Mouse (Mus musculus): Measurements from ENCODE around the gene Glb1l.

Glb1l gene

DNA sequence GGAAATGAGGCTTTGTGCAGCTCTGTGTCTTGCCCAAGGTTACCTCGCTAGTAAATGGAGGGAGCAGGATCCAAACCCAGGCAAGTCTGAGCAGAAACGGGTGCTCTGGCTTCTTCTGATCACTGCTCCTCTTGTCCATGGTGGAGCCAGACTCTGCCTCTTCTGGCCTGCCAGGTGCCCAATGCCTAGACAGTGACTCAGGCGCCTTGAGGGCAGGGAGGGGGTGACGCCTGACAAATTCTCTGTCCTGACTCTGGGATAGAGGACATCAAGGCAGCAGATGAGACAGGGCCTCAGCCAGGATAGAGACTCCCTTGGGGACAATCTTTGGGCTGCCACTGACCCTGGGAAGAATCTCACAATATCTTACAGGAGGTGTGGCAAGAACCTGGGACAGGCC, 20.6 kb upstream of the Glb1l start:
- DNase-seq (ENCODE audit: low spot score) = no peak

DNA sequence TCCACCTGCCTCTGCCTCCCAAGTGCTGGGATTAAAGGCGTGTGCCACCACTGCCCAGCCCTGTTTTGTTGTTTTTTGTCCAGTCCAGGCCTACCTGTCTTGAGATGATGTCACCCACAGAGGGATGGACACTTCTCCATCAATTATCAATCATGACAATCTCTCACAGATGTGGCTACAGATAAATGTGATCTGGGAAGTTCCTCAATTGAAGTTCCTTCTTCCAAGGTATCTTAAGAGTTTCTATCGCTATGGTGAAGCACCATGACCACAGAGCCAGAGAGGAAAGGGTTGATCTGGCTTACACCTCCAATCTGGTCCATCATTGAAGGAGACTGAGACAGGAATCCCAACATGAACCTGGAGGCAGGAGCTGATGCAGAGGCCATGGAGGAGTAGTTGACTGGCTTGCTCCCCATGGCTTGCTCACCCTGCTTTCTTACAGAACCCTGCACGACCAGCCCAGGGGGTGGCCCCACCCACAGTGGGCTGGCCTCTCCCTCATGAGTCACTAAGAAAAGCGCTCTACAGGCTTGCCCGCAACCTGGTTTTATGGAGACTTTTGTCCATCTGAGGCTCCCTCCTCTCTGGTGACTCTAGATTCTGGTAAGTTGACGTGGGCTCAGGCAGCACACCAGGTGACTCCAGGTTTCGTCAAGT, 19.9 kb upstream of the Glb1l start:
- DNase-seq (ENCODE audit: low spot score) = no peak

DNA sequence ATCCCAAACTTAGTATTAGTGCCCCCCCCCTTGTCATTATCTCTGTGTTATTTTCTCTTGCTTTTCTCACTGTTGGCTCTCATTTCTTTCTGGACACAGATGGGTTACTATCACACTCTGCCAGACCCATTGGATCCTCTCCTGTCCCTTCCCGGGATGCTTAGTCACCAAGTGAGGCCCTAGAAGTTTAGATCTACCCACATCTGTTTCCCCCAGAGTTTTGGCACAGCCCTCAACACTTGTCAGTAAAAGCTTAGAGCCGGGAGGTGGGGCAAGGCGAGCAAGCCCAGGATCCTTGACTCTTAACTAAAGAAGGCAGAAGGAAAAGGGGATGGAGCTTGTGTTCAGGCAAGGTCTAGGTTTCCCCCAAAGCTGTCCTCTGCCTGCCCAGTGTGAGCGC, 18.5 kb upstream of the Glb1l start:
- no peak for DNase-seq (ENCODE audit: low spot score)

DNA sequence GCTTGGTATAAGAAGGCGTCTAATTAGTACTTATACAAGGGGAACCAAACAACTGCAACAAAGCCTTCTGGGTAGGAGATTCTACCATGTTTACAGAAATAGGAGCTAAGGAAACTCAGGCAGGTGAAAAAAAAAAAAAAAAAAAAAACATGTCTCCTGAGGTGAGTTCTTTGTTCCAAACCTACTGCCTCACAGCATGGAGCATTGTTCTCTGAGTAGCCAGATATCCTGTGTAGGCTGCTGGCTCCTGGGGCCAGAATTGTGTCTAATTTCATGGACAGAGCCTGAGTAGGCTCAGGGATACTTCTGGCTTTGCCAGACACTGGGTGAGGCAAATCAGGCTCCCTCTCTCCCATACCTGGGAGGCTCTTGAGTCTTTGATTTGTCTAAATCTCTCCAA, 17.0 kb upstream of the Glb1l start:
- DNase-seq (ENCODE audit: low spot score) = no peak

DNA sequence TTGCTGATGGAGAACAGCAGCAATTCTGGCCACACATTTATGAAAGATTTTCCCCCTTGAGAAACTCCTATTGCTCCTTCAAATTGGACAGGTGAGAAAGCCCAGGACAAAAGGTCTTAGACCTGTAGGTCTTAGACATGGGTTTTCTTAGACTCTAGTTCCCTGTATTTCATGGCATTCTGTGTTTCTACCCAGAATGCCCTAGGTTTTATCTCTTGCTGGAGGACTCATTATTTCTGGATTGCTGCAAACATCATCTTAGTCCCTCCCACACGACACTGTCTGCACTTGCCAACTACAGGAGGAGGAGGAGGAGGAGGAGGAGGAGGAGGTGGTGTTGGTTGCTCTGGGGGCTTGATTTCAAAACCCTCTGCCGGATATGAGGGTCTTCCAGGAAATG, 15.5 kb upstream of the Glb1l start:
- DNase-seq (ENCODE audit: low spot score) = no peak

DNA sequence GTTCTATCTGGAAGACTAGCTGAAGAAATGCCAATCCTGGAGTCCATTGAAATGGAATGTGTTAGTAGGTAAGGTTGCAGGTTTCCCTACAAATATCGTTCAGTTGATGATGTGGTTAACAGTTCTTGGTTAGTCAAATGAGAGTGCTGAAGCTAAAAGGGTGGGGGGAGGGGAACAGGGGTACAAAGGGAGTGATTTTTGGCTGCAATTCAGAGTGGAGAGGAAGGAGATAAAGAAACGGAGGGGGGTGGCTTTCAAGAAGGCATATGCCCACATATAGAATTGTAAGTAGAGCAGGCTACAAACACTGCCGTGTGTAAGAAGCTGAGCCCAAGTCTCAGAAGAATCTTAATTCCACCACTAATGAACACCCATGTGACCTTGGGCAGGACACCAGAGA, 14.9 kb upstream of the Glb1l start:
- no peak for DNase-seq (ENCODE audit: low spot score)

DNA sequence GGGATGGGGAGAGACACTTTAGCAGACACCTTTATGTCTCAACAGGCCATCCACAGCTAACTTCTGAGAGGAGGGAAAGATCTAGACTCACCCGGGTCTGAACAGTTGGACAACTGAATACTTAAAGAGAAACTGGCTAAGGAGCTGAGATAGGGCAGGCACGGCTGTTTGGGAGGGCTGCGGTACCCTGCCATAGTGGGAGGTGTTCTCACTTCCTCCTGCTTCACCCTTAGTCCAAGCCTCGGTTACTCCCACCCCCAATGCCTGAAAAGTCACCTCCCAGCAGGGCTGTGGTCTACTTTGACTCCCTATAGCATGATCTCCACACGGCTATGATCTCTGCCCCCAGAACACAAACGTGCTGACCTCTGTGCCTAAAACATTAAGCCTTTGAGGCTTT, 12.9 kb upstream of the Glb1l start:
- DNase-seq (ENCODE audit: low spot score) = no peak

DNA sequence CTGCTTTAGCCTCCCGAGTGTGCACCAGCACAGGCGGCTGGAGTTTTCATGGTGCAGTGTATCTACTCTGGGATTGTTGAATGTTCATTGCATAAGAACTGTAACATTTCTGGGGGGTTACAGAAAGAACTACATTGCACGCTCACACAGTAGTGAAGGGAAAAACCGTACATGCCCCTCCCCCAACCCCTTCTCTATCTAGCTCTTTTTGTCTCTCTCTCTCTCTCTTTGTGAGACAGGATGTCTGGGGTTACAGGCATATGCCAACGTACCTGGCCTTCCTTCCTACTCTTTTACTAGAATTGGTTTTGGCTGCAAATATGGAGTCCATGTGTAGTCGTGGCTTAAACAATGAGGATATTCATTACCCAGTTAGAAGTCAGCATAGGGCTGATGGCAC, 12.3 kb upstream of the Glb1l start:
- DNase-seq (ENCODE audit: low spot score) = no peak

DNA sequence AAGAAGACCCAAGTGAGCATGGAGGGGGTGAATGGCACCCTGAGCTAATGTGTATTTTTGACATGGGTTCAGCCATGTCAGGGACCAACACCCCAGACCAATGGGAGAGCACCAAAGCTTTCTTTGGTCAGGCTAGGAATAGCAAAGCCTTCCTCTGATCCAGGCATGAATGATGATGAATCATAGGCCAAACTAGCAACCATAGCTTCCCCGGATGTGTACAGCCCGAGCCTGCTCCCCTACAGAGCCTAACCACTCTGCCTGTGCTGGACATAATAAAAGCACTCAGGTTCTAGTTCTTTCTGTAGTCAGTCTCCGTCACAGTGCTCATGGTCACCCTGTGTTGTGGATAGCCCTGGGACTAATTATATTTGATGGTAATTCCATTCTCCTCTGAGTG, 10.9 kb upstream of the Glb1l start:
- DNase-seq (ENCODE audit: low spot score) = no peak

DNA sequence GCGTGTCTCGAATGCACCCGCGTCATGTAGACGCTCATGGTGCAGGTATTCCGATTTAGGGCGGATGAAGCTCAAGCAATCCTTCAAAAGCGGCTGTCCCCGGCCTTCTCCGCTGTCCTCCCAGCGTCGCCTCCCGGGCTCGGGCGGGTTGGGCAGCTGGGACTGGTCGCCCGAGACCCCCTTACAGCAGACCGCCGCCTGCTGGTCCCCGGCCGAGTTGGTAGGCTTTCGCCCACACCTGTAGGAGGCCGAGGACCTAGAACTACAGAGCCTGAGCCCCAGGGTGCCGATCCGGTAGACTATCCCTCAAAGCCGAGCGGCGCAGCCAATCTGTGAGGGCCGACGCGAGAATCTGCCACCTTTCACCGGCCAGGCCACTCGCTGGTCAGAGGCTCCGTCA, 8.9 kb upstream of the Glb1l start, which contains the start of gene Tuba4a:
Gene Tuba4a, minus strand, starts transcription at position 335 of the 400 bp plus-strand sequence.
- DNase-seq (ENCODE audit: low spot score) = no peak

DNA sequence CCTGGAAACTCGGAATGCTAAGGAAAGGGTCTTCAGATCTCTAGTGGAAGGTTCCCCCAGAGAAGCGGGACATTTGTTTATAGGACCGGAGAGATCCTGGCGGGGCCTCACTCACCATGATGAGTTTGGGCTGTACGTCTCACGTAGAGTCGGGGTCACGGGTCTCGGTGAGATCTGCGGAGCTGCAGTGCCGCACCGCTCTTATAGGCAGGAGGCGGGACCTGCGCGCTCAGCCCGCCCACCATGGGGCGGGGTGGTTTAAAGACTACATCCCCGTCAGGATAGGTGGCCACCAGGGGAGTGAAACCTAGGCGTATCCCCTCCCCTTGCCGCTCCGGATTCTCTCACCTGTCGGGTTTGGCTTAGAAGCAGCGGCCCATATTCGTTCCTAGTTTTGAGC, 8.5 kb upstream of the Glb1l start:
- peak; percentile 74 for DNase-seq (ENCODE audit: low spot score)

DNA sequence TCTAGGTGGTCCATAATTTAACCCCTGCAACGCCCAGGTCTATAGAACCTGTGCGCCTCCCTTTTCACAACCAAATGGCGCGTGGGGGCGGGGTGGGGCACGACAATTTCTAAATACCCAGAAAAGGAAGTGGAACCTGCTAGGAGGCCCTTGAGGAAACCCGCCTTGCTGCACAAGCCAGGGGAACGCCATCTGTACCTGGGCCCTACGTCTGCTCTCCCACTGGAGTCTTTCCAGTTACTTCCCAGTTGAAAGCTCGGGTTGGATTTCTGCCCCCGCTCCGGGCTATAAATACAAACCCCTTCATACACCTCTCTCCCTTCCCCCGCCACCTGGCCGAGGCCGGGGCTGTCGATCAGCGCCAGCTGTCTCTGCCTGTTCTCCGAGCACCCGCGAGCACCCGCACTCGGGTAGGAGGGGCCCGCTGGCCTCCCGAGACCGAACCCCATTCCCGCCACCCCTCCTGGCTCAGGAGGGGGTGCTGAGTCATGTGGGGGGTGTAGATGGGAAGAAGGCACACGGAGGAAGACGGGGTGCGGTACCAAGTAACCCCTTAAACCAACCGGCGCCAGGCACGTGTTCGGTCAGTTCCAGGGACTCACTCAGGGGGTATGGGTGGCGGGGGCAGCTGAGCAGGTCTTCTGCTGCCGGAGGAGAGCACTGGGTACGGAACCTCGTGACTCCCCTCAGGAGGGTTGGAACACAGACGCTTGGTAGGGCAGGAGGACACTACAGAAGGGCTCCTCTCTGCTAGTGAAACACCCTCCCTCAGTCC, 7.8 kb upstream of the Glb1l start:
- no peak for DNase-seq (ENCODE audit: low spot score)

DNA sequence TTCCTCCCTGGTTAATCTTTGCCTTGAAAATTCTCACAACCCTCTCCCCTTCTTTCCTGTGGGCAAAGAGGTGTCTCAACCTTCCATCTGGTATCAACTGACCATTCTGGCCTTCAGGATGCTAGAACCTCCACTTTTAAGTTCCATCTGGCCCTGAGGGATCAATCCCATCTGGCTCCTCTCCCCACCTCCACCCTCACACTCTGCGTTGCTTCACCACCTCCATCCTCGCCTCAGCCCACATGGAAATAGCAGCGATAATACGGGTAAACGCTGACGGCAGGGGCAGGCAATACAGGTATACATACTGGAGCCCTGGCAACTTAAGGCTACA, 7.2 kb upstream of the Glb1l start:
- DNase-seq (ENCODE audit: low spot score) = no peak

DNA sequence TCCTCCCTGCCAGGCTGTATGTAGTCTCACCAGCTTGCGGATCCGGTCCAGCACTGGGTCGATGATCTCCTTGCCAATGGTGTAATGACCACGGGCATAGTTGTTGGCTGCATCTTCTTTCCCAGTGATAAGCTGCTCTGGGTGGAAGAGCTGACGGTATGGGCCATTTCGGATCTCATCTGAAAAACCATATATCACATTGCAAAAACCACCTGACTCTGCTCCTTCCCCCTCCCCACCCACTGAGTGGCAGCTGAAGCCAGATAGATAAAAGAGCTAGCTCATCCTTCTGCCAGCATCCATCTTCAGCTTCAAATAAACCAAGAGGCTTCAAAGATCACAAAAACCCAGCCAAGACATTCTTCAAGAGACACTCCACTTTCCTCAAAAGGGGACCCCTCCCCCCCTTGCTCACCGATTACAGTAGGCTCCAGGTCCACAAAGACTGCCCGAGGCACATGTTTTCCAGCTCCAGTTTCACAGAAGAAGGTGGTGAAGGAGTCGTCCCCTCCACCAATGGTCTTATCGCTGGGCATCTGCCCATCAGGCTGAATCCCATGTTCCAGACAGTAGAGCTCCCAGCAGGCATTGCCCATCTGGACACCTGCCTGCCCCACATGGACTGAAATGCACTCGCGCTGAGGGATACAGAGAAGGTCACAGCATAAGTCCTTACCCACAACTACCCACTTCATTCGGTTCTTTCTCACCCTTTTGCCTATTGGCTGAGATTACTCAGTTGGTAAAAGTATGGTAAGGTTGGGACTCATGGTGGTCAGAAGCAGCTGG, 6.4 kb upstream of the Glb1l start:
- no peak for DNase-seq (ENCODE audit: low spot score)

DNA sequence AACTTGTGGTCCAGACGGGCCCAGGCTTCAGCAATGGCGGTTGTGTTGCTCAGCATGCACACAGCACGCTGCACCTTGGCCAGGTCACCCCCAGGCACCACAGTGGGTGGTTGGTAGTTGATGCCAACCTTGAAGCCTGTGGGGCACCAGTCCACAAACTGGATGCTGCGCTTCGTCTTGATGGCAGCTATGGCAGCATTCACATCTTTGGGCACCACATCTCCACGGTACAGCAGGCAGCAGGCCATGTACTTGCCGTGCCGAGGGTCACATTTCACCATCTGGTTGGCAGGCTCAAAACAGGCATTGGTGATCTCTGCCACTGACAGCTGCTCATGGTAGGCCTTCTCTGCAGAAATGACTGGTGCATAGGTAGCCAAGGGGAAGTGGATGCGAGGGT, 5.2 kb upstream of the Glb1l start:
- no peak for DNase-seq (ENCODE audit: low spot score)

DNA sequence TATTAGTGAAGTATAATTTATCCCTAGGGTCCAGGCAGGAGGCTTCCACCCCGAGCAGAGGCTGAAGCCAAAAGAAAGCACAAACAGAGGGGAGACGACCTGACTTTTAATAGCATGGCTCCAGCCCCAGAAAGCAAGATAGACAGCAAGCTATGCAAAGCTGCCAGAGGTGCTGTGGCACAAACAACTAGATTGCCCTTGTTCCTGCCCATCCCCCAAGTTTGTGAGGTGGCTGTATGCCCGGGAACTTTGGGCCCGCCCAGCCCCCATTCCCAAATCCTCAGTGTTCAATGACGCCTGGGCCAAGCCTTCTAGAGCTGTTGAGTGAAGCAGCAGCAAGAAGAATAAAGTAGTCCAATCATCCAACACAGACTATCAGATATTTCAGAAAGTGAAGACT, 4.3 kb upstream of the Glb1l start:
- DNase-seq (ENCODE audit: low spot score) = no peak

DNA sequence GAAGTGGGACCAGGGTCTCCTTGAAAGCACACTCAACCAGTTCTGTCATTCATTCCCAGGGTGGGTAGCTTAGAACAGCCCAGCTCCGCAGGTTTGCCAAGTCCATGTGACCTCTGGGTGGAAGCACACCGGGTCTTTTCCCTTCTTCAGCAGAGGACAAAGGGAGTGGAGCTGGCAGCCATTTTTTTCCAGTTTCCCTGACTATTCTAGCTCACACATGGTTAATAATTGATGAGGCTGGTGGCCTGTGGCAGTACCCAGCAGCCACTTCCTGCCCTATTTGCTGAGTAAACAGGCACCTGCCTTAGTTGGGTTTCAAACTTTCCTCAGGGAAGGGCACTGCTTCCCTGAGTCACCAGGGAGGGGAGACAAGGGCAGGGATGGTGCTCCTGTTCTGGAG, 3.8 kb upstream of the Glb1l start:
- no peak for DNase-seq (ENCODE audit: low spot score)

DNA sequence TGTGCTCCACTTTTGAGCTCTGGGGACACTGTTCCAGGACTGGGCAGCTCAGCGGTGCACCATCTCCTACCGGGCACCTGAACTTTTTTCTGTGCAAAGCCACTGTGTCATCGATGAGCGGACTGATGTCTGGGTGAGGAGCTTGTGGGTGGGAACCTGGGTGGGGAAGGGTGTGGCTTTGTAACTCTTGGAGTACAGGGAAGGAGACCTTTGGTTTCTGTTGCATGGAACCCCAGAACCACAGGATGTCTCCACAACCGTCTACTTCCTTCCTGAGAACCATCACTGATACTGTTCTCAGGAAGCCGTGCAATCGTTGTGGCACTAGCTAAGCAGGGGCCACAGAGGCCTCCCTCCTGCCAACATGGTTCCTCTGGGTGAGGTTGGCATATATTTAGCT, 2.5 kb upstream of the Glb1l start:
- DNase-seq (ENCODE audit: low spot score) = no peak

DNA sequence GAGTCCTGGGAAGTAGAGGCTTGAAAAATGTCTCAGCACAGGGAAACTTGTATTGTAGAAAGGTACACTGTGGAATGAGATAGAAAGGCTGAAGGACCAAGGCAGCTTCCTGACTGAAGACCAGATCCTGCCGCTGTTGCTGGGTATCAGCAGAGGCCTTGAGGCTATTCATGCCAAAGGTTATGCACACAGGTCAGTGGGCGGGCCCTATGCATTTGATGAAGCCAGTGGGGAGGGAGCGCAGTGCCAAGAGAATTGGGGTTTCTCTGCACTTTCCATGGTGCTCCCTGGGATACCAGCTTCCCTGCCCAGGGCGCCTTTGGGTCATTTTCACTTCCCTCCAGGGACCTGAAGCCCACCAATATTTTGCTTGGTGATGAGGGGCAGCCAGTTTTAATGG, 1.9 kb upstream of the Glb1l start:
- no peak for DNase-seq (ENCODE audit: low spot score)

DNA sequence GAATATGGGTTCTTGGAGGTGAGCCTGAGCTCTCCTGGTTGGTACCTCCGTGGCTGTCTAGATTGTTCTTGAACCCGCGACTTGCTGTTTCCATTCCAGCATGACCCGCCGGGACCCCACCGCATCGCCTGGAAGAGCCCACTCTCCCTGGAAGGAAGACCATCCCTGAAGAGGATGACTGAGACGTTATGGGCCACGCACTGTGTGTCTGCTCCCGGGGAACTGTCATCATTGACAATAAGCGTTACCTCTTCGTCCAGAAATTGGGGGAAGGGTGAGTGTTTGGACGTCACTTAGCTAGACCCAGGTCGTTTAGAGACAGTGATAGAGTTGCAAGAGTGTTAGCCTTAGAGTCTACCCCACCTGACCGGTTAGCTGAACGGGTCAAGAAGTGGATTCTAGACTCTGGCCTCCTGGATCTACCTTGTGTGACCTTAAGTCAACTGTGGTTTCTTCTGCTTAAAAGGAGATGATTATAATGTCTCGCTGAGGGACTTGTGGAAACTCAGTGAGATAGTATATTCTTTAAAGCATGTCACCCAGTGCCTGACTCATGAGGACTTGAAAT, 612 bp upstream of the Glb1l start:
- DNase-seq (ENCODE audit: low spot score) = no peak

DNA sequence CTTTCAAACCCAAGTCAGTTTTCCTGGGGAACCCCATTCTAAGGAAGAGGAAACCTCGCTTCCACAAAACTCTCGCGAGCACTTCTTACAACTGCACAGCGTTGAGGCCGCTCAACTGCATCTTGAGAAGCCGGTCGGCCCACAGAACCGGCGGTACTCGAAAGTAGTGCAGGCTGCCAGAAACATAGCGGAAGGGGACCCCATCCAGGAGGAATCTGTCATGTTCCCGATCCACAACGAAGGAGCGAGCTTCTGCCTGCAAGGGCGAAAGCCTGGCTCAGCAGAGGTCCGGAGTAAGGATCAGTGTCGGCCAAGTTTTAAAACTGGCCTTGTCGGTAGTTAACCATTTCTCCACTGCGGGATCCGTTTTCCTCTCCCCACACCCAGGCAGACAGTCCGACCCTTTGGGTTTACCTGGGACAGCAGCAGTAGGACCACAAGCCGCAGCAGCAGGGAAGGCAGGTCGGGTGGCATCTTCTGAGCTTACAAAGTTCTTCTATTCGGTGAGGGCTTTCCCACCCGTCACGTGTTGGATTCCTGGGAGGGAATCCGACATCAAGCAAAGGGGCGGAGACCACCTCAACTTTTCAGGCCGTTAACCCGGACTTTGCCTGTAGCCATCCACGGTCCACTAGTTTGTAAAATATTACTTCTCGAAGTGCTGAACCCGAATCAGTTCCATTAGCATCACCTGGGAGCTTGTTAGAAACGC, 1.5 kb downstream of the Glb1l start:
- no peak for DNase-seq (ENCODE audit: low spot score)

DNA sequence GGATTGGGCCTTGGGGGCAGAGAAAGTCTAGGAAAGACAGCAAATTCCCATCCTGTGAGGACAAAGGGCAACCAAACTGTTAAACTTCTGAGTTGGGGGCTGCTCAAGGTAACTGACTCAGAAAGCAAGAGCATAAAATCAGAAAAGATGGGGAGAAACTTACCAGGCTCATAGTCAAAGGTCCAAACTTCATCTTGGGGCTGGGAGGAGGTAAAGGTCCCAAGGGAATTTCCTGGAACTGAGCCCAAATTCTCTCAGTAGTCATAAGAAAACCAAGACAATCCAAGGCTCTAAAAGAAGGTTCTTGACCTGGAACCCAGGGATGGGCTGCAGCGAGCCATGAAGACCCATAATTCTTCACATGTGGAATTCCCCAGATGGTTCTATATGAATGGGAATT, 9.4 kb downstream of the Glb1l start:
- no peak for DNase-seq (ENCODE audit: low spot score)

Data from ovary, adult 18-20 months (tissue).